Mouse (Mus musculus) embryonic stem cell, embryonic (primary cell): Measurements from ENCODE around the gene Zbtb9.

Experiments
- CTCF ChIA-PET, 4 experiments: fragments of 300-600 bp in 2 of 4; fragments of 350-600 bp in 2 of 4; sonication (Branson Sonifier 250); formaldehyde crosslinking; loops; one replicate each; lab custom pipeline; 2022; ENCODE audit warnings: inconsistent platforms in 2 of 4; lab: Charles Lee
- POLR2A ChIA-PET, 4 experiments: fragments of 300-600 bp in 2 of 4; fragments of 350-600 bp in 2 of 4; sonication (Branson Sonifier 250); formaldehyde crosslinking; loops; one replicate each; lab custom pipeline; 2022; ENCODE audit warnings: antibody characterized with exemption in 4 of 4, inconsistent platforms in 1 of 4; lab: Charles Lee

Gene Zbtb9

GRCm38 (mm10) chr17:26941031-26941789 lies 31.8 kb upstream of the Zbtb9 start, which contains the start of gene Syngap1:
Syngap1 (plus strand) TSS chr17:26941253.
- ChIA-PET CTCF (interaction anchor here in 1 of 4 experiments (0.6 kb wide), 3 partner anchors 71 to 651 kb away, joined by 3 to 4 read pairs (median 4); partner anchors contain the start of gene Atp6v0e), POLR2A (interaction anchor here in 3 of 4 experiments (0.6 to 2.4 kb wide), 6 partner anchors 23 to 273 kb away, joined by 4 to 12 read pairs (median 4); partner anchors contain the start of genes Kifc5b (in 1 of the 3) and Zbtb9 (in 1 of the 3))

DNA sequence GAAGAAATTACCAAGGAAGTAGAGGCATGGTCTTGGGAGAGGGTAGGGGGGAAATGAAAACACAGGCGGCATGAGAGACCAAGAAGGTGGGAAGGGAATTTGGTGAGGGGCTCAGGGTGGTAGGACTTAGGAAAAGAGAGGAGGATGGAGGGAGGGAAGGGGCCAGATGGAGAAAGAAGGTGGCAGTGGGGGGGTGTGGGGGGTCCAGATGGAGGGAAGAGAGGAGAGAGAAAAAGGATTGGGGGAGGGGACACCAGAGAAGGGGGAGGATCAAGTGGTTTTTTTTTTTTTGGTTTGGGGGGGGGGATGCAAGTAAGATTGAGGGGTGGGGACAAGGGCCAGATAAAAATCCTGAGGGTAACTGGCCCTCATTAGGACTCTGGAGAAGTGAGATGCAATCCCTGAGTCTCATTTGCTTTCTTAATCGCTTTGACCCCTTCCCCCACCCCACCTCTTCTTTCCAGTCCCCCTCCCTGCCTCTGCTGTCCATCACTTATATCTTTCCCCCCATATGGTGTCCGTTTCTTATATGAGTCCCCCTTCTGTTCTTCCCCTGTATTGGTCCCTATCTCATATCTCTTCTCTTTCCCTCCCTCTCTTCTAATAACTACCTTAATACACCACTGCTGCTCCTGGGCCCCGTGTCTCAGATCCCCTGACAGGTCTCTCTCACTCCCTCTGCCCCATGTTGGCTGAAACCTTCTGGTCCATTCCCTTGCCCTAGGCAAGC lies 31.0 kb upstream of the Zbtb9 start:
- POLR2A ChIA-PET = interaction anchor here in 1 of 4 experiments (0.6 to 1.2 kb wide), 2 partner anchors 56 to 681 kb away, joined by 4 to 7 read pairs; partner anchors contain the start of gene Nudt3
- CTCF ChIA-PET = no interaction called here

DNA sequence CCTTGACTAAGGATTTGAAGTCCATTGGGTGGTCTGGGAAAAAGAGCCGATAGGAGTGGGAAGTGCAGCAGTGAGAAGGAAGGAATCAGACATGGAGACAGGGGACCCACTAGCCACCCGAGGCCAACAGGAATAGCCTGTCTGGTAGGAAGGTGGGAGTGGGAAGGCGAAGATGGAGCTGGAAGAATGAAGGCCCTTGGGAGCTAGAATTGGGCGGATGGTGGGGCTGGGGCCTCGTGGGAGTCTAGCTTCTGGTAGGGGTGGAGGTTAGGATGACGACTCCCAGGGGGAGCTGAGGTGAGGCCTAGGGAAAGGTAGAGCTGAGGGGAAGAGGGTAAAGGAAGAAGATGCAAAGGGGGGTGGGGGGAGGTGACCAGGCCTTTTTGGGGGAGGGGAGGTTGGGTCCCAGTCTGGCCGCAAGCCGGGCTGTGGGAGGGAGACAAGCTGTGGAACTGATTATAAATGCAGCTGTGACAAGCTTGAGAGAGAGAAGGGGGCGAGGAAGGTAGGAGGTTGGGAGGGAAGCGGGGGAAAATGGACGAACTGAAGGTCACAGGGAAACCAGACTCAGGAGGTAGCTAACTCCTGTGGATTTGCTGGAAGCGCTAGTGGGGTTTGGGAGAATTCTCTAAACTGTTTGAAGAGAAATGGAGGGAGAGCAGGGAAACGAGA lies 27.0 kb upstream of the Zbtb9 start:
- ChIA-PET POLR2A (interaction anchor here in 2 of 4 experiments (0.6 to 2.1 kb wide), 10 partner anchors 11 to 868 kb away, joined by 3 to 9 read pairs (median 4); partner anchors contain the start of genes Kifc5b (in 1 of the 2), Phf1 (in 1 of the 2) and Zbtb9 (in 1 of the 2)), CTCF (interaction anchor here in 2 of 4 experiments (0.6 to 1.3 kb wide), 5 partner anchors 13 to 283 kb away, joined by 3 to 5 read pairs (median 3); partner anchors contain the start of genes Atp6v0e (in 1 of the 2) and Phf1 (in 1 of the 2))

- CTCF ChIA-PET = interaction anchor here in 2 of 4 experiments (0.7 to 1.3 kb wide), 4 partner anchors 14 to 283 kb away, joined by 3 read pairs; partner anchors contain the start of genes Atp6v0e (in 1 of the 2), Kifc5b (in 1 of the 2) and Phf1 (in 1 of the 2)
- POLR2A ChIA-PET = interaction anchor here in 2 of 4 experiments (0.6 to 2.1 kb wide), 10 partner anchors 11 to 541 kb away, joined by 3 to 9 read pairs (median 4); partner anchors contain the start of genes Kifc5b (in 1 of the 2), Phf1 (in 1 of the 2) and Zbtb9 (in 1 of the 2)
These were observed 26.4 kb upstream of the Zbtb9 start for GRCm38 (mm10) chr17:26946567-26946966.

- ChIA-PET POLR2A (interaction anchor here in 3 of 4 experiments (0.6 to 2.1 kb wide), 7 partner anchors 8 to 187 kb away, joined by 3 to 11 read pairs (median 4); partner anchors contain the start of genes Cuta (in 2 of the 3), Phf1 (in 1 of the 3) and Zbtb9 (in 1 of the 3)), CTCF (interaction anchor here in 2 of 4 experiments (0.7 to 1.3 kb wide), 5 partner anchors 15 to 284 kb away, joined by 3 to 4 read pairs (median 3); partner anchors contain the start of genes Atp6v0e (in 1 of the 2), Kifc5b (in 1 of the 2), Phf1 (in 1 of the 2) and Zbtb9 (in 1 of the 2))
These were observed 25.5 kb upstream of the Zbtb9 start for GRCm38 (mm10) chr17:26947231-26948100.

- CTCF ChIA-PET = interaction anchor here in 3 of 4 experiments (0.5 to 1.0 kb wide), 7 partner anchors 10 to 496 kb away, joined by 3 to 11 read pairs (median 4); partner anchors contain the start of gene Zbtb9 (in 1 of the 3)
- POLR2A ChIA-PET = interaction anchor here in 3 of 4 experiments (0.6 to 1.4 kb wide), 9 partner anchors 8 to 720 kb away, joined by 3 to 16 read pairs (median 4); partner anchors contain the start of gene Cuta (in 2 of the 3)
These were observed 24.5 kb upstream of the Zbtb9 start for GRCm38 (mm10) chr17:26948316-26949050.

DNA sequence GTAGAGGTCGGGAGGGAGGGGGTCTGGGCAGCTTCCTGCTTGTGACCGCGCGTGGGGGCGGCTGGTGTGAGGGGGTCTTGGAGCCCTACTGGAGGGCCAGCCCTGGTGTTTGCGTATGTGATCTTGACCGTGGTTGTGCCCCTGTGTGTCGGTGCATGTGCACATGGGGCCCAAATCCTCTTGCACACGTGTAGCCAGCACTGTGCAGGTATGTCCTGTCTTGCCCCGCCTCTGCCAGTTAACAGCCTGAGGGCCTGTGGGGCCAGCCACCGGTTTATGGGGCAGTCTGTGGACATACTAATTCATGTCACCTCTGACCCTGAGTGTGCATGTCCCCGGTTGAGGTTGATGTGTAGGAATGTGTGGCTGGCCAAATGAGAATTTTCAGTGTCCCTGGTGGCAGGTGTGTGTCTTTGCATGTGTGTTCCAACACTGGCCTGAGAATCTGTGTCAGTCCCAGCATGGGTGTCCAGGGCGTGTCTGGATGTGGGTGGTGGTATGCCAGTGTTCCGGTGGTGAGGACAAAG lies 23.9 kb upstream of the Zbtb9 start:
- CTCF ChIA-PET = interaction anchor here in 2 of 4 experiments (0.5 to 1.2 kb wide), 4 partner anchors 10 to 241 kb away, joined by 3 read pairs; partner anchors contain the start of gene Zbtb9 (in 1 of the 2)
- POLR2A ChIA-PET = interaction anchor here in 2 of 4 experiments (0.8 to 1.9 kb wide), 6 partner anchors 10 to 16 kb away, joined by 3 to 6 read pairs (median 4); partner anchors contain the start of genes Phf1 (in 2 of the 2) and Cuta (in 1 of the 2)

- POLR2A ChIA-PET = interaction anchor here in 2 of 4 experiments (0.6 to 1.9 kb wide), 6 partner anchors 9 to 28 kb away, joined by 3 to 6 read pairs (median 4); partner anchors contain the start of genes Phf1 (in 2 of the 2) and Cuta (in 1 of the 2)
- CTCF ChIA-PET = interaction anchor here in 2 of 4 experiments (1.0 to 1.2 kb wide), 3 partner anchors 9 to 23 kb away, joined by 3 read pairs; partner anchors contain the start of gene Zbtb9 (in 1 of the 2)
These were observed 23.1 kb upstream of the Zbtb9 start for GRCm38 (mm10) chr17:26949866-26950265.

DNA sequence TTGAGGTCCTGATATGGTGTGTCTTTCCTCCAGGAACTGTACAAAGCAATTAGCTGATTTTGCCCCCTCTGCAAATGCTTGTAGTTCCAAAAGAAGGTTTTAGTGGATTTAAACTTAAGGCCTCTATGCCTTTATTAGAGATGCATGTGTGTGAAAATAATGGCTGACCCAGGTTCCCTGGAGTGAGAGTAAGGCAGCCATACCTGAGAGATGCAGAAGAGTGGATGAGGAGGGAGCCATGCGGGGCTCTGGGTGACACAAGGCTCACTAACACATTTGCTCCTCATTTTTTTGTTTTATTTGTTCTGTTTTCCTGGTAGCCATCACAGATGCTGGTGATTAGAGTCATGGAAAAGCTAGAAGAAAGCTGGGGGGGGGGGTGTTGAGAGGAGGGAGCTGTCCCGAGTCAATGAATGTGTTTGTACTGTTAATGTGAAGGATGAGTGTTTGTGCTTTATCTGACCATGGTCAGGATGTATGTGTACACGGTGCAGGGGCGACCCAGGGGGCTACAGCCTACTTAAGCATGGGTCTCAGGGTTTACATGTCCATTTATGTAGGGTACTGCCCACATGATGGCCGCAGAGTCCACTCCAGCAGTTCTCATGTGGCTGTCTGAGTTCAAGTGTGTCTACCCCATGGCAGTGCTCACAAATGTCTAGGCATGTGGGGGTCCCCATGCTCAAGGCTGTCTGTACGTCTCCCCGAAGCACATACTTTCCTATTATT lies 22.2 kb upstream of the Zbtb9 start:
- POLR2A ChIA-PET = interaction anchor here in 2 of 4 experiments (0.5 to 2.3 kb wide), 7 partner anchors 11 to 903 kb away, joined by 3 to 11 read pairs (median 6); partner anchors contain the start of genes Cuta (in 2 of the 2) and Phf1 (in 1 of the 2)
- CTCF ChIA-PET = interaction anchor here in 1 of 4 experiments (1.2 kb wide), 1 partner anchor 22 kb away, joined by 3 read pairs; the partner anchor contains the start of gene Zbtb9

DNA sequence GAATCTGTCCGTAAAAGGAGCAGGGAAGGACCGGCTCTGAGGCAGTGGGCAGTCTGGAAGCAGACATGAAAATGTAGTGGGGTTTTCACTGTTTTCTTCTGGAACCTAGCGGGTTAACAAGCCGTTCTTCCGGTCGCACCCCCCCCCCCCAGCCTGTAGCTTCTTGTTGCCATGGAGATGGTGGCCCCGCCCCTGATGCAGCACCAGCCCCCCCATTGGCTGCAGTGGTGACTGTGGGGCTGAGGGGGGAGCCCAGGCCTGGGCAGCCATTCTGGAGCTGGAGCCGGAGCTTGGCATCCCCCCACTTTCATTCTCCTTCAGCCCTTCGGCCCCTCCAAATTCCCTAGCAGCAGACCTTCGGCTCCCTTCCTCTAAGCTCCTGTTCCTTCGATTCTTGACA lies 21.6 kb upstream of the Zbtb9 start:
- CTCF ChIA-PET = interaction anchor here in 1 of 4 experiments (0.7 kb wide), 1 partner anchor 1247 kb away, joined by 11 read pairs; no protein-coding TSS in a partner anchor
- POLR2A ChIA-PET = interaction anchor here in 3 of 4 experiments (0.5 to 2.3 kb wide), 13 partner anchors 10 to 903 kb away, joined by 3 to 11 read pairs (median 5); partner anchors contain the start of genes Cuta (in 2 of the 3) and Zbtb9 (in 1 of the 3)

GRCm38 (mm10) chr17:26951952-26952877 lies 20.8 kb upstream of the Zbtb9 start:
- ChIA-PET CTCF (interaction anchor here in 2 of 4 experiments (0.5 to 1.2 kb wide), 3 partner anchors 12 to 1246 kb away, joined by 5 to 11 read pairs (median 9); no protein-coding TSS in a partner anchor), POLR2A (interaction anchor here in 3 of 4 experiments (0.6 to 2.3 kb wide), 21 partner anchors 9 to 662 kb away, joined by 3 to 11 read pairs (median 5); partner anchors contain the start of genes Cuta (in 2 of the 3) and Zbtb9 (in 2 of the 3))

GRCm38 (mm10) chr17:26953201-26953600 lies 19.8 kb upstream of the Zbtb9 start:
- POLR2A ChIA-PET = interaction anchor here in 2 of 4 experiments (0.5 to 1.9 kb wide), 12 partner anchors 8 to 152 kb away, joined by 3 to 10 read pairs (median 4); partner anchors contain the start of genes Cuta (in 1 of the 2) and Zbtb9 (in 1 of the 2)
- CTCF ChIA-PET = interaction anchor here in 2 of 4 experiments (0.5 to 1.2 kb wide), 2 partner anchors 11 to 16 kb away, joined by 5 to 9 read pairs; no protein-coding TSS in a partner anchor
